Mouse (Mus musculus): ENCODE results near the gene Ormdl2.
"Not testable (repeated sequence)": the region's sequence is repeated elsewhere in the genome, so short reads cannot be mapped to it uniquely, and the experiment has no call there.

Ormdl2 gene

GRCm38 (mm10) chr10:128821358-128822056 is at the start of gene Ormdl2:
Ormdl2 (minus strand) TSS chr10:128821645.
- DNase-seq (ENCODE audit: extremely low read depth, insufficient read length, low spot score), result peak; percentile 98

- no peak for DNase-seq (ENCODE audit: extremely low read depth, insufficient read length, low spot score)
Observed at GRCm38 (mm10) chr10:128870341-128870740, 48.9 kb upstream of the Ormdl2 start.

- no peak for DNase-seq (ENCODE audit: extremely low read depth, insufficient read length, low spot score)
Observed at GRCm38 (mm10) chr10:128866518-128866917, 45.1 kb upstream of the Ormdl2 start.

- DNase-seq (ENCODE audit: extremely low read depth, insufficient read length, low spot score), result no peak
Observed at GRCm38 (mm10) chr10:128866042-128866441, 44.6 kb upstream of the Ormdl2 start.

GRCm38 (mm10) chr10:128861176-128861575 is 39.7 kb upstream of the Ormdl2 start:
- no peak for DNase-seq (ENCODE audit: extremely low read depth, insufficient read length, low spot score)

- DNase-seq (ENCODE audit: extremely low read depth, insufficient read length, low spot score), result no peak
Observed at GRCm38 (mm10) chr10:128850339-128850738, 28.9 kb upstream of the Ormdl2 start.

- DNase-seq (ENCODE audit: extremely low read depth, insufficient read length, low spot score), result no peak
Observed at GRCm38 (mm10) chr10:128848426-128848825, 27.0 kb upstream of the Ormdl2 start.

- no peak for DNase-seq (ENCODE audit: extremely low read depth, insufficient read length, low spot score)
Observed at GRCm38 (mm10) chr10:128846664-128847063, 25.2 kb upstream of the Ormdl2 start.

GRCm38 (mm10) chr10:128845516-128845915 is 24.1 kb upstream of the Ormdl2 start:
- no peak for DNase-seq (ENCODE audit: extremely low read depth, insufficient read length, low spot score)

- DNase-seq (ENCODE audit: extremely low read depth, insufficient read length, low spot score), result no peak
Observed at GRCm38 (mm10) chr10:128843260-128843659, 21.8 kb upstream of the Ormdl2 start.

- no peak for DNase-seq (ENCODE audit: extremely low read depth, insufficient read length, low spot score)
Observed at GRCm38 (mm10) chr10:128840612-128841011, 19.2 kb upstream of the Ormdl2 start.

GRCm38 (mm10) chr10:128839434-128839833 is 18.0 kb upstream of the Ormdl2 start:
- no peak for DNase-seq (ENCODE audit: extremely low read depth, insufficient read length, low spot score)

- no peak for DNase-seq (ENCODE audit: extremely low read depth, insufficient read length, low spot score)
Observed at GRCm38 (mm10) chr10:128837400-128837799, 16.0 kb upstream of the Ormdl2 start.

GRCm38 (mm10) chr10:128823821-128824220 is 2.4 kb upstream of the Ormdl2 start:
- DNase-seq (ENCODE audit: extremely low read depth, insufficient read length, low spot score), result no peak

- not testable (repeated sequence) for DNase-seq (ENCODE audit: extremely low read depth, insufficient read length, low spot score)
Observed at GRCm38 (mm10) chr10:128823087-128823486, 1.6 kb upstream of the Ormdl2 start.

GRCm38 (mm10) chr10:128822135-128822534 is 690 bp upstream of the Ormdl2 start:
- DNase-seq (ENCODE audit: extremely low read depth, insufficient read length, low spot score), result no peak

GRCm38 (mm10) chr10:128820217-128820616 is 1.2 kb downstream of the Ormdl2 start:
- DNase-seq (ENCODE audit: extremely low read depth, insufficient read length, low spot score), result no peak

- no peak for DNase-seq (ENCODE audit: extremely low read depth, insufficient read length, low spot score)
Observed at GRCm38 (mm10) chr10:128817033-128817432, 4.4 kb downstream of the Ormdl2 start, which contains the start of gene Sarnp. Sarnp (plus strand) TSS chr10:128817333.

GRCm38 (mm10) chr10:128807018-128807417 is 14.4 kb downstream of the Ormdl2 start:
- no peak for DNase-seq (ENCODE audit: extremely low read depth, insufficient read length, low spot score)

GRCm38 (mm10) chr10:128806086-128806485 is 15.4 kb downstream of the Ormdl2 start:
- no peak for DNase-seq (ENCODE audit: extremely low read depth, insufficient read length, low spot score)

- DNase-seq (ENCODE audit: extremely low read depth, insufficient read length, low spot score), result peak; percentile 99
Observed at GRCm38 (mm10) chr10:128805092-128806000, 16.1 kb downstream of the Ormdl2 start.
